Comparison of ENCODE assay signal across 18 mouse cellular contexts in genomic region chr16:44578551-44578950, GRCm38 (mm10). TPM values are rescaled to one million over a fixed set of nuclear protein-coding genes. Genes with fewer than 3 reads are reported as not detected.
DNase-seq lines count a peak whose midpoint lies in the region; ATAC-seq and TF ChIP-seq lines count a peak whose summit lies in the region.
"Had no signal": no experiment of that assay in that cellular context is flagged by ENCODE, and none has a peak within 500 bp of the region (broad histone marks: within the 10 kb centered on the region; RNA-seq: fewer than 3 reads in every experiment).

No protein-coding gene starts in this region.

- H3K27me3 ChIP-seq in cerebellum, adult 2 months (ENCODE audit: control insufficient read depth, insufficient read depth, low read length) = no peaks in the 10 kb centered on the region
- H3K27me3 ChIP-seq in kidney, embryonic 16.5 days (ENCODE audit: insufficient read depth, low read length) = no peaks in the 10 kb centered on the region
- H3K27me3 ChIP-seq in forebrain, embryonic 13.5 days = peaks cover 5% of the 10 kb centered on the region; the same call in 1 of the 2 replicates
- H3K27me3 ChIP-seq in limb, embryonic 14.5 days (ENCODE audit: control insufficient read depth, insufficient read depth, low read length) = no peaks in the 10 kb centered on the region
- H3K27me3 ChIP-seq: CH12.LX had no signal

- no peak for ATAC-seq in kidney, embryonic 16.5 days (ENCODE audit: low FRiP score, low TSS enrichment)
- no peak for ATAC-seq in forebrain, embryonic 13.5 days
- no peak for ATAC-seq in limb, embryonic 14.5 days (ENCODE audit: low FRiP score, low read depth)

- no peak for TF ChIP-seq POLR2A in cerebellum, adult 2 months (IDR thresholded peaks at IDR 0.05; ENCODE audit: borderline replicate concordance, insufficient read depth, low read length)
- no peak for TF ChIP-seq POLR2A in limb, embryonic 14.5 days (IDR thresholded peaks at IDR 0.05; ENCODE audit: borderline replicate concordance, extremely low read depth, insufficient read depth, insufficient read length)

- peak overlapping the region; percentile 79 for H3K27ac ChIP-seq in cerebellum, adult 2 months (ENCODE audit: insufficient read depth, low read length)
- H3K27ac ChIP-seq in kidney, embryonic 16.5 days (ENCODE audit: low read length) = peak overlapping the region; percentile 2; the same call in 1 of the 2 replicates
- peak overlapping the region; percentile 90 for H3K27ac ChIP-seq in forebrain, embryonic 13.5 days
- H3K27ac ChIP-seq in limb, embryonic 14.5 days (replicated peaks; ENCODE audit: low read depth, low read length) = peak overlapping the region; percentile 92; the same call in 1 of the 2 replicates
- H3K27ac ChIP-seq: heart, embryonic 10.5 days; liver, embryonic 14.5 days had no signal

- peaks cover 11% of the 10 kb centered on the region for H3K4me1 ChIP-seq in cerebellum, adult 2 months (ENCODE audit: control insufficient read depth, insufficient read depth, low read length)
- H3K4me1 ChIP-seq in kidney, embryonic 16.5 days (ENCODE audit: insufficient read depth, low read length) = peaks cover 11% of the 10 kb centered on the region; the same call in 1 of the 2 replicates
- H3K4me1 ChIP-seq in forebrain, embryonic 13.5 days = peaks cover 36% of the 10 kb centered on the region
- peaks cover 18% of the 10 kb centered on the region for H3K4me1 ChIP-seq in limb, embryonic 14.5 days (ENCODE audit: control insufficient read depth, insufficient read depth, low read length)

- no peaks in the 10 kb centered on the region for H3K36me3 ChIP-seq in kidney, embryonic 16.5 days (ENCODE audit: insufficient read depth, low read length)
- H3K36me3 ChIP-seq in forebrain, embryonic 13.5 days (ENCODE audit: poor library complexity, severe bottlenecking) = no peaks in the 10 kb centered on the region
- H3K36me3 ChIP-seq in limb, embryonic 14.5 days (ENCODE audit: control insufficient read depth, insufficient read depth, low read length) = no peaks in the 10 kb centered on the region
- H3K36me3 ChIP-seq: heart, embryonic 10.5 days had no signal

- H3K4me3 ChIP-seq in cerebellum, adult 2 months (replicated peaks; ENCODE audit: insufficient read depth, low read depth, low read length) = no peak overlapping the region
- no peak overlapping the region for H3K4me3 ChIP-seq in kidney, embryonic 16.5 days (ENCODE audit: low read length)
- no peak overlapping the region for H3K4me3 ChIP-seq in forebrain, embryonic 13.5 days
- H3K4me3 ChIP-seq in limb, embryonic 14.5 days (replicated peaks; ENCODE audit: low read length) = no peak overlapping the region
- H3K4me3 ChIP-seq: erythroblast, embryonic 14.5 days; heart, embryonic 10.5 days had no signal

- H3K9ac ChIP-seq in kidney, embryonic 16.5 days (replicated peaks; ENCODE audit: low read length) = no peak overlapping the region
- no peak overlapping the region for H3K9ac ChIP-seq in forebrain, embryonic 13.5 days
- H3K9ac ChIP-seq in limb, embryonic 14.5 days (ENCODE audit: low read depth, low read length, severe bottlenecking) = no peak overlapping the region
- H3K9ac ChIP-seq: liver, embryonic 14.5 days had no signal

- WGBS in cerebellum, adult 2 months = 15% methylated on average over 1 of the region's 1 CpGs
- 76% methylated on average over 1 of the region's 1 CpGs for WGBS in kidney, embryonic 16.5 days
- WGBS in forebrain, embryonic 13.5 days = 60% methylated on average over 1 of the region's 1 CpGs
- WGBS in limb, embryonic 14.5 days = 81% methylated on average over 1 of the region's 1 CpGs

- no peak for TF ChIP-seq CTCF in cerebellum, adult 2 months (IDR thresholded peaks at IDR 0.05; ENCODE audit: borderline replicate concordance, insufficient read depth, low read depth, low read length)

- DNase-seq in cerebellum, adult 2 months = peak; percentile 53 to 79
- DNase-seq in cerebellum, adult 11 months = no peak
- no peak for DNase-seq in kidney, postnatal 25 days
- no peak for DNase-seq in limb, embryonic 14.5 days (ENCODE audit: low spot score)
- no peak for DNase-seq in urinary bladder, postnatal 14 days (ENCODE audit: low spot score)
- DNase-seq: cerebellum, adult 9-11 months; gastrocnemius, postnatal 36 days; heart, postnatal 10 days; kidney, adult 11 months; kidney, postnatal 36 days; right cerebral cortex, postnatal 25 days; thymus, postnatal 14 days had no signal

- no peaks in the 10 kb centered on the region for H3K9me3 ChIP-seq in kidney, embryonic 16.5 days (ENCODE audit: low read length)
- no peaks in the 10 kb centered on the region for H3K9me3 ChIP-seq in forebrain, embryonic 13.5 days (replicated peaks)
- no peaks in the 10 kb centered on the region for H3K9me3 ChIP-seq in limb, embryonic 14.5 days (ENCODE audit: control insufficient read depth, low read length)
- H3K9me3 ChIP-seq: heart, embryonic 10.5 days had no signal

- H3K4me2 ChIP-seq in kidney, embryonic 16.5 days (replicated peaks; ENCODE audit: low read depth, low read length) = no peak overlapping the region
- no peak overlapping the region for H3K4me2 ChIP-seq in forebrain, embryonic 13.5 days
- H3K4me2 ChIP-seq in limb, embryonic 14.5 days (replicated peaks; ENCODE audit: low read depth, low read length, severe bottlenecking) = no peak overlapping the region

RNA-seq across cellular contexts. Expression of gene Boc, which starts 19.9 kb away (rescaled TPM):
- 37.9 and 43.6 TPM in 2 replicates for polyA plus RNA-seq in cerebellum, adult 2 months (2012; rRNA removed)
- polyA plus RNA-seq in kidney, embryonic 16.5 days (2015; fragmentation: Nextera tagmentation; extraction: Ambion mirVana) = 23.2 and 24.0 TPM in 2 replicates
- polyA plus RNA-seq in forebrain, embryonic 13.5 days (2015; fragmentation: Nextera tagmentation; extraction: Ambion mirVana) = 20.6 and 21.2 TPM in 2 replicates
- polyA plus RNA-seq in limb, embryonic 14.5 days (2012; rRNA removed) = 91.4 and 121 TPM in 2 replicates
- polyA plus RNA-seq in limb, embryonic 14.5 days (2014; fragmentation: Nextera tagmentation; extraction: Ambion mirVana) = 59.8 and 72.3 TPM in 2 replicates
- polyA plus RNA-seq: erythroblast, embryonic 14.5 days had no signal

Comparison
In these comparisons a context has a peak if more than half of its experiments do, and no peak if none do; other contexts are left out.
1. DNase-seq: peak in cerebellum, adult 2 months (2 of 2); none in cerebellum, adult 11 months (single experiment), kidney, postnatal 25 days (0 of 2), limb, embryonic 14.5 days (single experiment) and urinary bladder, postnatal 14 days (single experiment).
2. H3K27ac ChIP-seq: peak in every context shown above with its lines; median percentile 92 in limb, embryonic 14.5 days; 90 in forebrain, embryonic 13.5 days; 79 in cerebellum, adult 2 months; 2 in kidney, embryonic 16.5 days.